Mouse (Mus musculus) myocyte (in vitro differentiated cells): Measurements from ENCODE around the gene Wwox.

Source experiments
- E2F4 ChIP-seq: IDR thresholded peaks from one replicate; pipeline ENCODE4 v1.6.1; 2011; ENCODE audit warnings: mild to moderate bottlenecking, control low read depth, moderate library complexity; ENCODE audit not compliant: insufficient read depth
- MAX ChIP-seq: IDR thresholded peaks from one replicate; pipeline ENCODE4 v1.6.1; 2011; ENCODE audit warnings: low read depth, mild to moderate bottlenecking, control low read depth
- MYOD1 ChIP-seq, 3 experiments: IDR thresholded peaks; one replicate each; pipeline ENCODE4 v1.6.1; 2011; ENCODE audit warnings: control low read depth in 2 of 3, low read depth in 2 of 3, mild to moderate bottlenecking in 2 of 3, moderate library complexity in 1 of 3; ENCODE audit not compliant: insufficient read length in 2 of 3, control insufficient read depth in 1 of 3
- MYOG ChIP-seq, 3 experiments: IDR thresholded peaks; one replicate each; pipeline ENCODE4 v1.6.1; 2011; ENCODE audit warnings: control low read depth in 2 of 3, low read depth in 2 of 3, mild to moderate bottlenecking in 2 of 3; ENCODE audit not compliant: insufficient read length in 2 of 3, control insufficient read depth in 1 of 3, insufficient read depth in 1 of 3
- POLR2A ChIP-seq: IDR thresholded peaks from one replicate; pipeline ENCODE4 v1.6.1; 2011; ENCODE audit warnings: low read depth, mild to moderate bottlenecking, control low read depth, moderate library complexity; ENCODE audit not compliant: insufficient read length
- POLR2AphosphoS2 ChIP-seq: IDR thresholded peaks from one replicate; pipeline ENCODE4 v1.6.1; 2011; ENCODE audit warnings: low read depth, control low read depth; ENCODE audit not compliant: insufficient read length
- REST ChIP-seq: IDR thresholded peaks from one replicate; pipeline ENCODE4 v1.6.1; 2011; ENCODE audit warnings: mild to moderate bottlenecking, control low read depth, moderate library complexity; ENCODE audit not compliant: insufficient read depth, insufficient read length
- TCF12 ChIP-seq: IDR thresholded peaks from one replicate; pipeline ENCODE4 v1.6.1; 2011; ENCODE audit warnings: mild to moderate bottlenecking, control low read depth; ENCODE audit not compliant: poor library complexity, insufficient read depth, severe bottlenecking
- USF1 ChIP-seq: IDR thresholded peaks from one replicate; pipeline ENCODE4 v1.6.1; 2011; ENCODE audit warnings: low read depth, mild to moderate bottlenecking, control low read depth, moderate library complexity

GRCm38 (mm10) chr8:115064691-115065090 lies 625.2 kb downstream of the Wwox start:
- TF ChIP-seq TCF12 (no peak), POLR2A (no peak), USF1 (no peak), MYOG (IDR thresholded peaks at IDR 0.05; ENCODE audit: control insufficient read depth in 1 of 3, insufficient read depth in 1 of 3, insufficient read length in 2 of 3, low read depth in 2 of 3) (no peak), MYOD1 (IDR thresholded peaks at IDR 0.05; ENCODE audit: control insufficient read depth in 1 of 3, insufficient read length in 2 of 3, low read depth in 2 of 3) (no peak), MAX (no peak), E2F4 (no peak), REST (no peak), POLR2AphosphoS2 (no peak)
